In genomic region chr17:21463550-21463949, GRCm38 (mm10) we compare ENCODE assay signal across 26 mouse cellular contexts. TPM values are rescaled to one million over a fixed set of nuclear protein-coding genes. Genes with fewer than 3 reads are reported as not detected.
DNase-seq lines count a peak whose midpoint lies in the region; ATAC-seq and TF ChIP-seq lines count a peak whose summit lies in the region.
"Had no signal": no experiment of that assay in that cellular context is flagged by ENCODE, and none has a peak within 500 bp of the region (broad histone marks: within the 10 kb centered on the region; RNA-seq: fewer than 3 reads in every experiment).

No protein-coding gene starts in this region.

- no peak overlapping the region for H3K9ac ChIP-seq in liver, embryonic 11.5 days (ENCODE audit: low read depth, low read length)
- H3K9ac ChIP-seq in stomach, postnatal 0 days (ENCODE audit: low read length) = no peak overlapping the region
- H3K9ac ChIP-seq: limb, embryonic 13.5 days; liver, embryonic 12.5 days; liver, postnatal 0 days; neural tube, embryonic 12.5 days had no signal

- no peak for TF ChIP-seq EP300 in stomach, postnatal 0 days (optimal IDR thresholded peaks at IDR 0.05)

- no peak overlapping the region for H3K4me2 ChIP-seq in liver, embryonic 11.5 days
- H3K4me2 ChIP-seq in stomach, postnatal 0 days (replicated peaks; ENCODE audit: low read depth) = no peak overlapping the region
- H3K4me2 ChIP-seq: limb, embryonic 13.5 days; liver, embryonic 12.5 days; neural tube, embryonic 12.5 days had no signal

- no peak overlapping the region for H3K27ac ChIP-seq in liver, embryonic 11.5 days (ENCODE audit: low read depth, low read length)
- H3K27ac ChIP-seq in stomach, postnatal 0 days (replicated peaks) = no peak overlapping the region
- H3K27ac ChIP-seq: forebrain, embryonic 10.5 days; hindbrain, postnatal 0 days; left cerebral cortex, adult 2 months; limb, embryonic 13.5 days; liver, embryonic 12.5 days; neural tube, embryonic 12.5 days had no signal

- no peaks in the 10 kb centered on the region for H3K9me3 ChIP-seq in liver, embryonic 11.5 days (ENCODE audit: control insufficient read depth, low read length)
- no peaks in the 10 kb centered on the region for H3K9me3 ChIP-seq in stomach, postnatal 0 days (ENCODE audit: control insufficient read depth, low read length)
- H3K9me3 ChIP-seq: forebrain, embryonic 10.5 days; limb, embryonic 13.5 days; liver, embryonic 12.5 days; neural tube, embryonic 12.5 days had no signal

- DNase-seq in thymus, postnatal 0 days (ENCODE audit: low spot score) = peak; percentile 36
- no peak for DNase-seq in thymus, postnatal 36 days
- peak; percentile 83 for DNase-seq in induced T-regulatory cell, adult 2 months (ENCODE audit: low read depth)
- DNase-seq in natural killer cell, adult 2 months (ENCODE audit: low spot score in 2 of 2) = peak; percentile 59 to 68
- no peak for DNase-seq in liver, embryonic 11.5 days (ENCODE audit: low spot score)
- DNase-seq in stomach, postnatal 0 days (ENCODE audit: low spot score) = no peak
- DNase-seq in layer of hippocampus, adult 8-10 months (ENCODE audit: low spot score in 2 of 2) = no peak
- DNase-seq: adrenal gland, postnatal 10 days; cerebellum, adult 8-10 months; cerebellum, postnatal 36 days; gastrocnemius, postnatal 14 days; heart, postnatal 14 days; kidney, adult 9 months; kidney, postnatal 10 days; liver, postnatal 0 days; lung, postnatal 4 days; midbrain, embryonic 14.5 days; right cerebral cortex, postnatal 4 days had no signal

- no peak for TF ChIP-seq CTCF in stomach, postnatal 0 days (IDR thresholded peaks at IDR 0.05; ENCODE audit: low read depth)

- ATAC-seq in liver, embryonic 11.5 days (replicated peaks; ENCODE audit: low FRiP score) = no peak
- ATAC-seq in stomach, postnatal 0 days (ENCODE audit: low FRiP score, low TSS enrichment) = no peak
- ATAC-seq: hindbrain, postnatal 0 days; intestine, postnatal 0 days; liver, embryonic 12.5 days; liver, postnatal 0 days; lung, postnatal 0 days had no signal

- 92% methylated on average over 5 of the region's 5 CpGs for WGBS in liver, embryonic 11.5 days
- WGBS in stomach, postnatal 0 days = 91% methylated on average over 5 of the region's 5 CpGs

- H3K4me1 ChIP-seq in liver, embryonic 11.5 days (replicated peaks; ENCODE audit: control insufficient read depth, insufficient read depth, low read length) = no peaks in the 10 kb centered on the region
- H3K4me1 ChIP-seq in stomach, postnatal 0 days (replicated peaks; ENCODE audit: control insufficient read depth, insufficient read depth) = no peaks in the 10 kb centered on the region
- H3K4me1 ChIP-seq: forebrain, embryonic 10.5 days; limb, embryonic 13.5 days; liver, embryonic 12.5 days; neural tube, embryonic 12.5 days had no signal

- peaks cover 10% of the 10 kb centered on the region for H3K36me3 ChIP-seq in liver, embryonic 11.5 days (ENCODE audit: control insufficient read depth, insufficient read depth, low read length)
- H3K36me3 ChIP-seq in stomach, postnatal 0 days (ENCODE audit: control insufficient read depth, insufficient read depth, low read length) = peaks cover 8% of the 10 kb centered on the region

- H3K27me3 ChIP-seq in liver, embryonic 11.5 days (replicated peaks; ENCODE audit: control insufficient read depth, insufficient read depth, low read length) = no peaks in the 10 kb centered on the region
- H3K27me3 ChIP-seq in stomach, postnatal 0 days (ENCODE audit: control insufficient read depth, insufficient read depth, low read length) = no peaks in the 10 kb centered on the region
- H3K27me3 ChIP-seq: limb, embryonic 13.5 days; liver, embryonic 12.5 days; neural tube, embryonic 12.5 days had no signal

- H3K4me3 ChIP-seq in liver, embryonic 11.5 days (ENCODE audit: low read depth, low read length) = no peak overlapping the region
- no peak overlapping the region for H3K4me3 ChIP-seq in stomach, postnatal 0 days (ENCODE audit: low read depth, low read length)
- H3K4me3 ChIP-seq: forebrain, embryonic 10.5 days; left cerebral cortex, adult 2 months; limb, embryonic 13.5 days; liver, embryonic 12.5 days; neural tube, embryonic 12.5 days had no signal

RNA-seq across cellular contexts. Expression of gene Zfp51, which starts 13.4 kb away (rescaled TPM):
- polyA plus RNA-seq in thymus, postnatal 0 days (2015; fragmentation: Nextera tagmentation; extraction: Ambion mirVana) = 22.4 and 23.0 TPM in 2 replicates
- 13.0 and 13.5 TPM in 2 replicates for polyA plus RNA-seq in liver, embryonic 11.5 days (2014; fragmentation: Nextera tagmentation; extraction: Ambion mirVana)
- polyA plus RNA-seq in stomach, postnatal 0 days (2015; fragmentation: Nextera tagmentation; extraction: Ambion mirVana) = 7.9 and 8.7 TPM in 2 replicates
- 1 to 10 TPM; 3.5 to 5.3 (median 4.6) TPM for total RNA-seq in layer of hippocampus, adult 8-10 months (2022)

RNA-seq across cellular contexts. Expression of gene Zfp53, which starts 25.2 kb away (rescaled TPM):
- 16.5 and 17.3 TPM in 2 replicates for polyA plus RNA-seq in thymus, postnatal 0 days (2015; fragmentation: Nextera tagmentation; extraction: Ambion mirVana)
- 7.5 and 7.8 TPM in 2 replicates for polyA plus RNA-seq in liver, embryonic 11.5 days (2014; fragmentation: Nextera tagmentation; extraction: Ambion mirVana)
- polyA plus RNA-seq in stomach, postnatal 0 days (2015; fragmentation: Nextera tagmentation; extraction: Ambion mirVana) = 8.8 and 9.3 TPM in 2 replicates
- 1 to 10 TPM; 4.3 to 6.4 (median 5.3) TPM for total RNA-seq in layer of hippocampus, adult 8-10 months (2022)

RNA-seq across cellular contexts. Expression of gene Zfp54, which starts 40.5 kb away (rescaled TPM):
- 9.2 and 9.8 TPM in 2 replicates for polyA plus RNA-seq in thymus, postnatal 0 days (2015; fragmentation: Nextera tagmentation; extraction: Ambion mirVana)
- 3.9 and 4.9 TPM in 2 replicates for polyA plus RNA-seq in liver, embryonic 11.5 days (2014; fragmentation: Nextera tagmentation; extraction: Ambion mirVana)
- 4.7 and 5.5 TPM in 2 replicates for polyA plus RNA-seq in stomach, postnatal 0 days (2015; fragmentation: Nextera tagmentation; extraction: Ambion mirVana)
- total RNA-seq in layer of hippocampus, adult 8-10 months (2022) = 1 to 10 TPM in 1 of 4 experiments, under 1 TPM in 3; 0.84 to 1.6 (median 0.87) TPM

Comparison
In these comparisons a context has a peak if more than half of its experiments do, and no peak if none do; other contexts are left out.
1. DNase-seq: peak in thymus, postnatal 0 days (single experiment), induced T-regulatory cell, adult 2 months (single experiment) and natural killer cell, adult 2 months (2 of 2); none in thymus, postnatal 36 days (0 of 2), liver, embryonic 11.5 days (single experiment), stomach, postnatal 0 days (single experiment) and layer of hippocampus, adult 8-10 months (0 of 2).